Mouse (Mus musculus): Measurements from ENCODE around the gene Tatdn2. TPM values are rescaled to one million over a fixed set of nuclear protein-coding genes. Genes with fewer than 3 reads are reported as not detected.
"Not testable (repeated sequence)": the region's sequence is repeated elsewhere in the genome, so short reads cannot be mapped to it uniquely, and the experiment has no call there.

The Tatdn2 gene
- total RNA-seq, 2 experiments from 2014 or later: 71.4 to 72.8 TPM

- Histone ChIP-seq H3K27ac (no peak overlapping the region), H3K4me3 (no peak overlapping the region)
- no peak for DNase-seq (ENCODE audit: extremely low spot score in 1 of 2, low spot score in 2 of 2)
- TF ChIP-seq CTCF (IDR thresholded peaks at IDR 0.05): no peak
- intact Hi-C loops (cut with DNase I): loop anchor here (10.0 kb wide), 1 partner anchor 249 kb away; the partner anchor contains the start of gene Jagn1
Observed at GRCm38 (mm10) chr6:113693377-113693776, 3.5 kb upstream of the Tatdn2 start.

GRCm38 (mm10) chr6:113695203-113695602, 1.6 kb upstream of the Tatdn2 start:
- no peak overlapping the region for H3K27ac ChIP-seq
- TF ChIP-seq CTCF (IDR thresholded peaks at IDR 0.05): no peak
- H3K4me3 ChIP-seq: no peak overlapping the region
- DNase-seq (ENCODE audit: extremely low spot score in 1 of 2, low spot score in 2 of 2): no peak
- intact Hi-C loops (cut with DNase I): loop anchor here (5.0 to 10.0 kb wide), 2 partner anchors 58 to 250 kb away; partner anchors contain the start of genes Irak2 and Jagn1

GRCm38 (mm10) chr6:113695766-113696355, 989 bp upstream of the Tatdn2 start:
- H3K4me3 ChIP-seq: peak overlapping the region; percentile 95
- intact Hi-C loops (cut with DNase I): loop anchor here (5.0 to 10.0 kb wide), 2 partner anchors 59 to 251 kb away; partner anchors contain the start of genes Irak2 and Jagn1
- TF ChIP-seq CTCF (IDR thresholded peaks at IDR 0.05): no peak

GRCm38 (mm10) chr6:113697222-113698205, 664 bp downstream of the Tatdn2 start:
- intact Hi-C loops (cut with DNase I): loop anchor here (5.0 to 10.0 kb wide), 2 partner anchors 60 to 253 kb away; partner anchors contain the start of genes Irak2 and Jagn1
- DNase-seq (ENCODE audit: extremely low spot score in 1 of 2, low spot score in 2 of 2): peak in 1 of 2 experiments; percentile 38
- TF ChIP-seq CTCF (IDR thresholded peaks at IDR 0.05): no peak; the same call in 1 of the 2 replicates

More at GRCm38 (mm10) chr6:113695766-113696355, 989 bp upstream of the Tatdn2 start:
- H3K27ac ChIP-seq: peak overlapping the region; percentile 56
- DNase-seq (ENCODE audit: extremely low spot score in 1 of 2, low spot score in 2 of 2): no peak

GRCm38 (mm10) chr6:113712718-113713117, 15.9 kb downstream of the Tatdn2 start:
- no peak for DNase-seq (ENCODE audit: extremely low spot score in 1 of 2, low spot score in 2 of 2)
- no peak for TF ChIP-seq CTCF (IDR thresholded peaks at IDR 0.05)
- intact Hi-C loops (cut with DNase I): no loop called here
- H3K27ac ChIP-seq: no peak overlapping the region
- no peak overlapping the region for H3K4me3 ChIP-seq

More at GRCm38 (mm10) chr6:113697222-113698205, 664 bp downstream of the Tatdn2 start:
- H3K4me3 ChIP-seq: peak overlapping the region; percentile 95
- H3K27ac ChIP-seq: peak overlapping the region; percentile 74

- H3K27ac ChIP-seq; H3K4me3 ChIP-seq; intact Hi-C loops (cut with DNase I); DNase-seq (ENCODE audit: extremely low spot score in 1 of 2, low spot score in 2 of 2): not testable (repeated sequence)
Observed at GRCm38 (mm10) chr6:113713389-113713788, 16.5 kb downstream of the Tatdn2 start.

GRCm38 (mm10) chr6:113714276-113714675, 17.4 kb downstream of the Tatdn2 start:
- intact Hi-C loops (cut with DNase I): no loop called here

GRCm38 (mm10) chr6:113714797-113715196, 17.9 kb downstream of the Tatdn2 start:
- no peak for DNase-seq (ENCODE audit: extremely low spot score in 1 of 2, low spot score in 2 of 2)
- intact Hi-C loops (cut with DNase I): no loop called here
- peak overlapping the region; percentile 38 for H3K27ac ChIP-seq
- no peak overlapping the region for H3K4me3 ChIP-seq
- no peak for TF ChIP-seq CTCF (IDR thresholded peaks at IDR 0.05)

More at GRCm38 (mm10) chr6:113714276-113714675, 17.4 kb downstream of the Tatdn2 start:
- Histone ChIP-seq H3K4me3 (no peak overlapping the region), H3K27ac (peak overlapping the region; percentile 38)
- no peak for TF ChIP-seq CTCF (IDR thresholded peaks at IDR 0.05)
- DNase-seq (ENCODE audit: extremely low spot score in 1 of 2, low spot score in 2 of 2): no peak

- no peak for TF ChIP-seq CTCF (IDR thresholded peaks at IDR 0.05)
- DNase-seq (ENCODE audit: extremely low spot score in 1 of 2, low spot score in 2 of 2): no peak
- Histone ChIP-seq H3K27ac (no peak overlapping the region), H3K4me3 (no peak overlapping the region)
- intact Hi-C loops (cut with DNase I): no loop called here
Observed at GRCm38 (mm10) chr6:113717541-113717940, 20.7 kb downstream of the Tatdn2 start.

GRCm38 (mm10) chr6:113719878-113720277, 23.0 kb downstream of the Tatdn2 start, which contains the start of gene Ghrl:
Gene Ghrl (minus strand): TSS chr6:113719880.
- no peak for TF ChIP-seq CTCF (IDR thresholded peaks at IDR 0.05)

GRCm38 (mm10) chr6:113721061-113721460, 24.2 kb downstream of the Tatdn2 start:
- H3K27ac ChIP-seq: no peak overlapping the region
- TF ChIP-seq CTCF (IDR thresholded peaks at IDR 0.05): no peak
- DNase-seq (ENCODE audit: extremely low spot score in 1 of 2, low spot score in 2 of 2): no peak
- H3K4me3 ChIP-seq: no peak overlapping the region
- intact Hi-C loops (cut with DNase I): no loop called here

More at GRCm38 (mm10) chr6:113719878-113720277, 23.0 kb downstream of the Tatdn2 start, which contains the start of gene Ghrl:
- intact Hi-C loops (cut with DNase I): no loop called here
- DNase-seq (ENCODE audit: extremely low spot score in 1 of 2, low spot score in 2 of 2): no peak
- Histone ChIP-seq H3K4me3 (no peak within 1 kb of the TSS), H3K27ac (no peak within 1 kb of the TSS)
